Mouse (Mus musculus) stomach, postnatal 0 days (tissue): ENCODE measurements at regions not wholly inside any gene's neighbourhood (a gene's known extent, or its start where the extent isn't known, plus 50 kb on each side); places are given as distances from the start of the nearest gene placed in this dataset.

Experiments used
- CTCF ChIP-seq: IDR thresholded peaks from 2 replicates; pipeline ENCODE4 v1.5.1; 2016; ENCODE audit warnings: antibody characterized with exemption, low read depth, mild to moderate bottlenecking, moderate library complexity
- EP300 ChIP-seq: optimal IDR thresholded peaks from 2 replicates; pipeline ENCODE3; 2016; ENCODE audit warnings: antibody characterized with exemption

DNA sequence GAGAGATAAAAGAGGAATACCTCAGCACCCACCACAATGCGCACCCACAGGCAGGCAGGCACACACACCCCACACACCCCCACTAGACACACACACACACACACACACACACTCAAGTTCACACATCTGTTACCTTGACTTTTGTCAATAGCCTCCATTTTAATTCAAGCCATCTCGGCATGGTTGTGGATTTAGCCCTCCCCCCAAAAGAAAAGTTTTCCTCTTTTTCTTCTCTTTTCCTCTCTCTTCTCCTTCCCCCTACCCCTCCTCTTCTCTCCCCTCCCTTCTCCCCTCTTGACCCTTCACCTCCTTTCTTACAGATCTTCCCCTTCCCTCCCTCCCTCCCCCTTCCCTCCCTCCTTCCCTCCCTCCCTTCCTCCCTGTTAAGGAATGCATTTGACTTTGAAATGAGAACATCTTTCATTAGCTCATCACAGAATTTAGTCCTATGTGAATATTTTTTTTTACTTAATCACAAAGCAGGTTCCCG is 84.2 kb downstream of the Irs2 start:
- TF ChIP-seq EP300: no peak
- no peak for TF ChIP-seq CTCF
